Mouse (Mus musculus): ENCODE data around the gene Tmem247. TPM values are rescaled to one million over a fixed set of nuclear protein-coding genes. Genes with fewer than 3 reads are reported as not detected.

Gene Tmem247
- polyA plus RNA-seq, 2 experiments: not detected

DNA sequence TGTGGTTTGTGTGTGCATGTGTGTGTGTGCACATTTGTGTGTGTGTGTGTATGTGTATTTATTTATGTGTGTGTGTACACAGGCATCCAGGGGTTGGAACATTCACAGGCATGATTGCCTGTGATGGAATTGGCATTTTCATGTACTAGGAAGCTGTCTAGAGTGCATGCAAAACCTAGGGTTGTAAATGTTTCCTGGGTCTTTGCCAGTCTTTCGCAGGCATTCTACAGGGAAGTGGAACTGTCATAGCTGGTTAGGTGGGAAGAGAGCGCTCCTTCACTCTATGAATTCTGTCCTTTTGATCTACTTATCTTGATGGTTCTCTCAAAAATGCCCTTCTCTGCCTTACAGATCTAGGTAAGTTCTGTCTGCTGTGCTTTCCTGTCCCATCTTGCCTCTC is 19.9 kb downstream of the Tmem247 start:
- H3K27me3 ChIP-seq (ENCODE audit: control insufficient read depth, insufficient read depth, low read length): no peaks in the 10 kb centered on the region; the same call in 1 of the 2 replicates
- no peak overlapping the region for H3K4me3 ChIP-seq (ENCODE audit: insufficient read depth in 1 of 2, low read depth in 2 of 2, low read length in 2 of 2)
- TF ChIP-seq EP300 (IDR thresholded peaks at IDR 0.05; ENCODE audit: low read depth) (no peak), CTCF (IDR thresholded peaks at IDR 0.05; ENCODE audit: low read depth) (no peak)
- DNase-seq (ENCODE audit: low read depth in 3 of 3, low spot score in 3 of 3): no peak
- H3K4me1 ChIP-seq (replicated peaks; ENCODE audit: control insufficient read depth in 2 of 2, insufficient read depth in 2 of 2, low read length in 1 of 2): no peaks in the 10 kb centered on the region
- WGBS (ENCODE audit: insufficient replicate concordance): 51% methylated on average over 2 of the region's 2 CpGs
- no peak overlapping the region for H3K4me2 ChIP-seq (ENCODE audit: low read depth)
- H3K36me3 ChIP-seq (replicated peaks; ENCODE audit: control insufficient read depth, insufficient read depth, low read depth): no peaks in the 10 kb centered on the region
- no peak overlapping the region for H3K27ac ChIP-seq
- ATAC-seq (ENCODE audit: insufficient read depth): no peak
- no peaks in the 10 kb centered on the region for H3K9me3 ChIP-seq (ENCODE audit: control insufficient read depth, low read length)
- no peak overlapping the region for H3K9ac ChIP-seq (replicated peaks)

DNA sequence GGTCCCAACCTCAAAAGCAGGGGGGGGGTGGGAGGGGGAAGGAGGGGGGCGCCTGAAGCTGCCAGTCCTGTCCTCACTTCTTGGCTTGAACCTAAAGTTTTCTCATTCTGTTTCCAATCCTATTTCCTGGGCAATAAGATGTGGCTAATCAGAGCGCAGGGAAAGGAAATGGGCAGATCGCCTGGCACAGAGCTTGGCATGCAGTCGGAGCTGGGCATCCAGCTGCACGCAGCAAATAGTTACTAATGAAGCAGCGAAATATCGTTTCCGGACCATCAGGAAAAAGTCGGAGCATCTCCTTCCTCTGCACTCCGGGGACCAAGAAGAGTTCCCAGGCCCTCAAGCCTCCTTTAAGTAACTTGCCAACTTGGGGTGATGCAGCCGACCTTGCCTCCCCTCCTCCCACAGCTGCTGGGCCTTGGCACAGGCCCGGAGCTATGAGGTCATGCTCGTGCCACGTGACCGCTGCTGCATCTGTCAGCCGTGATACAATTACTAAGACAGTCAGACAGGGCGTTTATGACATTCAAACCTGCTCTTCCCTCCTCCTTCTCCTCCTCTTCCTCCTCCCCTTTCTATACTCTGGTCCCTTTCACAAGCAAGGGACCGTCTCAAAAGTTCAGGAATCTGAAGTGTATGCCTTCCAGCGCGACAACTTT is 20.5 kb downstream of the Tmem247 start:
- Histone ChIP-seq H3K4me1 (replicated peaks; ENCODE audit: control insufficient read depth in 2 of 2, insufficient read depth in 2 of 2, low read length in 1 of 2) (no peaks in the 10 kb centered on the region), H3K4me2 (ENCODE audit: low read depth) (peak overlapping the region; percentile 31), H3K27ac (no peak overlapping the region), H3K9me3 (ENCODE audit: control insufficient read depth, low read length) (no peaks in the 10 kb centered on the region), H3K9ac (replicated peaks) (no peak overlapping the region), H3K36me3 (replicated peaks; ENCODE audit: control insufficient read depth, insufficient read depth, low read depth) (no peaks in the 10 kb centered on the region), H3K4me3 (ENCODE audit: insufficient read depth in 1 of 2, low read depth in 2 of 2, low read length in 2 of 2) (0 out of 4 replicates have a peak overlapping the region, but pooled peaks have one; percentile 1 to 6), H3K27me3 (ENCODE audit: control insufficient read depth, insufficient read depth, low read length) (no peaks in the 10 kb centered on the region; the same call in 1 of the 2 replicates)
- peak in 1 of 3 experiments; percentile 14 for DNase-seq (ENCODE audit: low read depth in 3 of 3, low spot score in 3 of 3)
- ATAC-seq (ENCODE audit: insufficient read depth): 0 out of 2 replicates have a peak, but pooled peaks have one; percentile 23
- 8% methylated on average over 20 of the region's 20 CpGs for WGBS (ENCODE audit: insufficient replicate concordance)
- TF ChIP-seq EP300 (IDR thresholded peaks at IDR 0.05; ENCODE audit: low read depth) (no peak), CTCF (IDR thresholded peaks at IDR 0.05; ENCODE audit: low read depth) (no peak)

DNA sequence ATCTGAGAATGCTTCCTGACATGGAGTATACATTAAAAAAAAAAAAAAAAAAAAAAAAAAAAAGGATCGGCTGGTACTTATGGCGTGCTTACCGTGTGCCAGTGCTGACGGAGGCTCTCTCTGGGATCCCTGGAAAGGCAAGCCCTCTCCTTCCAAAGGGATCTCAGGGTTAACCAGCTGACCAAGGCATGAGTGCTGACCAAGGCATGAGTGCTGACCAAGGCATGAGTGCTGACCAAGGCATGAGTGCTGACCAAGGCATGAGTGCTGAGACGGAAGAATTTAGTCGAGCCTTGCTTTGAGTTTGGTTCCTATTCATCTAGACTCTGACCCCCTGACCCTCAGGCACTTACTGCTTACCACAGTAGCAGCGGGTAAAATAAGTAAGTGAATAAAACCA is 21.5 kb downstream of the Tmem247 start:
- no peak for ATAC-seq (ENCODE audit: insufficient read depth)
- Histone ChIP-seq H3K4me2 (ENCODE audit: low read depth) (no peak overlapping the region), H3K9me3 (ENCODE audit: control insufficient read depth, low read length) (no peaks in the 10 kb centered on the region), H3K4me1 (replicated peaks; ENCODE audit: control insufficient read depth in 2 of 2, insufficient read depth in 2 of 2, low read length in 1 of 2) (no peaks in the 10 kb centered on the region), H3K36me3 (replicated peaks; ENCODE audit: control insufficient read depth, insufficient read depth, low read depth) (no peaks in the 10 kb centered on the region), H3K9ac (replicated peaks) (no peak overlapping the region), H3K27me3 (ENCODE audit: control insufficient read depth, insufficient read depth, low read length) (no peaks in the 10 kb centered on the region; the same call in 1 of the 2 replicates), H3K4me3 (ENCODE audit: insufficient read depth in 1 of 2, low read depth in 2 of 2, low read length in 2 of 2) (no peak overlapping the region), H3K27ac (no peak overlapping the region)
- 67% methylated on average over 7 of the region's 7 CpGs for WGBS (ENCODE audit: insufficient replicate concordance)
- TF ChIP-seq EP300 (IDR thresholded peaks at IDR 0.05; ENCODE audit: low read depth): no peak
- TF ChIP-seq CTCF (IDR thresholded peaks at IDR 0.05; ENCODE audit: low read depth): no peak
- no peak for DNase-seq (ENCODE audit: low read depth in 3 of 3, low spot score in 3 of 3)

DNA sequence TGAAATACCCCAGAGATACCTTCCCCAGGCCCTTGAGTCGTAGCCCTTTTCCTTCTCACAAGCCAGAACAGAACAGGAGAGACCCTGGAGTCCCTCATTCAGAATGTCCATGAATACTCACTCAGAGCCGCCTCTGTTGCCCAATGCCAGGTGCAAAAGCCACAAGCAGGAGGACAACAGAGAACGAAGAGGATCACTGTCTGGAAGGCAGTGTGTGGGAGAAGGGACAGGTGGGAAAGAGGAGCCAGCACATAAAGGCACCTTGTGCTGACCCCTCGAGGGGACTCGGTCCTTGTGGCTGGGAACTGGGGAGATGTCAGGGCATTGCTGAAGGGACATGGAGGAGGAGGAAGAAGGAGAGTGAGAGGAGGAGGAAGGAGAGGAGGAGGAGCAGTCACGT is 25.0 kb downstream of the Tmem247 start:
- WGBS (ENCODE audit: insufficient replicate concordance): 32% methylated on average over 6 of the region's 6 CpGs
- TF ChIP-seq CTCF (IDR thresholded peaks at IDR 0.05; ENCODE audit: low read depth) (no peak), EP300 (IDR thresholded peaks at IDR 0.05; ENCODE audit: low read depth) (no peak)
- no peak overlapping the region for H3K4me3 ChIP-seq (ENCODE audit: insufficient read depth in 1 of 2, low read depth in 2 of 2, low read length in 2 of 2)
- H3K9ac ChIP-seq (replicated peaks): no peak overlapping the region
- H3K4me2 ChIP-seq (ENCODE audit: low read depth): no peak overlapping the region
- H3K4me1 ChIP-seq (replicated peaks; ENCODE audit: control insufficient read depth in 2 of 2, insufficient read depth in 2 of 2, low read length in 1 of 2): no peaks in the 10 kb centered on the region
- H3K27me3 ChIP-seq (ENCODE audit: control insufficient read depth, insufficient read depth, low read length): no peaks in the 10 kb centered on the region; the same call in 1 of the 2 replicates
- no peaks in the 10 kb centered on the region for H3K9me3 ChIP-seq (ENCODE audit: control insufficient read depth, low read length)
- no peak for ATAC-seq (ENCODE audit: insufficient read depth)
- no peaks in the 10 kb centered on the region for H3K36me3 ChIP-seq (replicated peaks; ENCODE audit: control insufficient read depth, insufficient read depth, low read depth)
- no peak for DNase-seq (ENCODE audit: low read depth in 3 of 3, low spot score in 3 of 3)
- H3K27ac ChIP-seq: no peak overlapping the region

DNA sequence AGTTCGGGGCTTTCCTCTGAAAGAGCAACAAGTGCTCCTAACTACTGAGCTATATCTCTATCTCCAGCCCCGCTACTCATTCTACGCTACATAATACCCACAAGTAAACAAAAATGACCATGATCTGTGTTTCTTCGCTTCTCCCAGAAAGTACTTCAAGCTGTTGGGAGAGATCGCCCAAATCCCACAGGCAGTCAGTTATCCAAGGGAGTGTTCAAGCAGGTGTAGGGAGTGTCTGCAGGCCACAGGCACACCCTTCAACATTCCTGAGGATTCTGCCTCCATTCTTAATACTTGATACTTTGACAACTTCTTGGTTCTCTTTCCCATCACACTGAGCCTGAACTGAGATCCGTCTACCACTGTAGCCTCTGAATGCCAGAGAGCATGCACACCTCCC is 26.0 kb downstream of the Tmem247 start:
- Histone ChIP-seq H3K27me3 (ENCODE audit: control insufficient read depth, insufficient read depth, low read length) (no peaks in the 10 kb centered on the region), H3K9ac (replicated peaks) (no peak overlapping the region), H3K27ac (no peak overlapping the region), H3K36me3 (replicated peaks; ENCODE audit: control insufficient read depth, insufficient read depth, low read depth) (no peaks in the 10 kb centered on the region), H3K4me2 (ENCODE audit: low read depth) (no peak overlapping the region), H3K4me3 (ENCODE audit: insufficient read depth in 1 of 2, low read depth in 2 of 2, low read length in 2 of 2) (no peak overlapping the region), H3K4me1 (replicated peaks; ENCODE audit: control insufficient read depth in 2 of 2, insufficient read depth in 2 of 2, low read length in 1 of 2) (no peaks in the 10 kb centered on the region), H3K9me3 (ENCODE audit: control insufficient read depth, low read length) (no peaks in the 10 kb centered on the region)
- ATAC-seq (ENCODE audit: insufficient read depth) (no peak), DNase-seq (ENCODE audit: low read depth in 3 of 3, low spot score in 3 of 3) (no peak)
- TF ChIP-seq EP300 (IDR thresholded peaks at IDR 0.05; ENCODE audit: low read depth) (no peak), CTCF (IDR thresholded peaks at IDR 0.05; ENCODE audit: low read depth) (no peak)
- WGBS (ENCODE audit: insufficient replicate concordance): 63% methylated on average over 6 of the region's 6 CpGs
